Mouse (Mus musculus) hindbrain, embryonic 11.5 days (tissue): ENCODE results near the gene Vmo1. TPM values are rescaled to one million over a fixed set of nuclear protein-coding genes. Genes with fewer than 3 reads are reported as not detected.
"Not testable (repeated sequence)": the region's sequence is repeated elsewhere in the genome, so short reads cannot be mapped to it uniquely, and the experiment has no call there.

Source experiments
- ATAC-seq: fragments of 200-750 bp; cut with Nextera tagmentation; 2 replicates; pipeline ENCODE4 v1.8.0; 2017; ENCODE audit warnings: mild to moderate bottlenecking, moderate TSS enrichment, moderate library complexity; ENCODE audit not compliant: low FRiP score
- DNase-seq: peaks from one replicate; pipeline ENCODE4 v3.0.0-alpha.2; 2015; ENCODE audit warnings: low spot score
- H3K27ac ChIP-seq: fragments of 300-500 bp; sonication (generic); 2 replicates; pipeline ENCODE4 v1.5.1; 2014; ENCODE audit warnings: mild to moderate bottlenecking, low read depth, low read length
- H3K27me3 ChIP-seq: fragments of 300-500 bp; sonication (generic); 2 replicates; pipeline ENCODE4 v1.6.1; 2014; ENCODE audit warnings: mild to moderate bottlenecking, low read length, moderate library complexity, mixed read lengths; ENCODE audit not compliant: control insufficient read depth, insufficient read depth
- H3K36me3 ChIP-seq: fragments of 300-500 bp; sonication (generic); 2 replicates; pipeline ENCODE4 v1.6.1; 2014; ENCODE audit warnings: mild to moderate bottlenecking, low read length, moderate library complexity, mixed read lengths; ENCODE audit not compliant: control insufficient read depth, insufficient read depth
- H3K4me1 ChIP-seq: fragments of 300-500 bp; sonication (generic); replicated peaks from 2 replicates; pipeline ENCODE4 v1.6.1; 2014; ENCODE audit warnings: low read length, mixed read lengths; ENCODE audit not compliant: control insufficient read depth, insufficient read depth
- H3K4me2 ChIP-seq: fragments of 300-500 bp; sonication (generic); replicated peaks from 2 replicates; pipeline ENCODE4 v1.6.1; 2014; ENCODE audit warnings: mild to moderate bottlenecking, low read depth, low read length
- H3K4me3 ChIP-seq: fragments of 300-500 bp; sonication (generic); 2 replicates; pipeline ENCODE4 v1.5.1; 2014; ENCODE audit warnings: low read depth, low read length
- H3K9ac ChIP-seq: fragments of 300-500 bp; sonication (generic); 2 replicates; pipeline ENCODE4 v1.6.1; 2014; ENCODE audit warnings: low read depth, low read length
- H3K9me3 ChIP-seq: fragments of 300-500 bp; sonication (generic); 2 replicates; pipeline ENCODE4 v1.6.1; 2016; ENCODE audit warnings: low read length; ENCODE audit not compliant: control insufficient read depth
- WGBS: fragments of 180-500 bp; shearing (Covaris S2); extraction: QIAGEN DNeasy Blood & Tissue Kit; methylation state at CpG from one replicate; pipeline ENCODE4 v1.1.7; 2014; 5-methylcytosine and 5-hydroxymethylcytosine counted together
- polyA plus RNA-seq: library from polyadenylated mRNA; unstranded; fragments of >200 nt; fragmentation: Nextera tagmentation; extraction: Ambion mirVana; gene quantifications from 2 replicates; pipeline ENCODE4 v1.2.1, GENCODE M21; 2014

The Vmo1 gene
- polyA plus RNA-seq, 1 experiment from 2014 or later: 0.36 TPM

DNA sequence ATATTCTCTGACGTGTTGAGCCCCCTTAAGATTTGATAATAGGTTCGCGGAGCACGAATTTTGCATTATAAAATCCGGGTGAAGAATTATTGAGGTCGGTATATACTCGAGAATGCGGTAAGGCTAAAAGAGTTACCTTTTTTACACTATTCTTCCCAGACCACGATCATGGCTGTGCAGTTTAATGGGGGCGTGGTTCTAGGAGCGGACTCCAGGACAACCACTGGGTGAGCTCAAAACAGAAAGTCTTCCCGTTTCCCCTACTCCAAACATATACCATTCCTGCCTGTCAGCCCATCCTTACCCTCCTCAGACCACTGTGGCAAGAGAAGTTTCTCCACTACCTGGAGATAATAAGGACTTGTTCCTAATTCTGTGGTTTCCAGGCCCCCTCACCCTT lies 11.3 kb upstream of the Vmo1 start:
- Histone ChIP-seq H3K27me3 (no peaks in the 10 kb centered on the region), H3K36me3 (peaks cover 9% of the 10 kb centered on the region; the same call in 1 of the 2 replicates), H3K27ac (no peak overlapping the region), H3K9ac (peak overlapping the region; percentile 75), H3K4me2 (peak overlapping the region; percentile 47), H3K9me3 (no peaks in the 10 kb centered on the region), H3K4me3 (peak overlapping the region; percentile 81), H3K4me1 (peaks cover 4% of the 10 kb centered on the region; the same call in 1 of the 2 replicates)
- DNase-seq (no peak), ATAC-seq (peak; percentile 56)
- WGBS: 3% methylated on average over 12 of the region's 12 CpGs

DNA sequence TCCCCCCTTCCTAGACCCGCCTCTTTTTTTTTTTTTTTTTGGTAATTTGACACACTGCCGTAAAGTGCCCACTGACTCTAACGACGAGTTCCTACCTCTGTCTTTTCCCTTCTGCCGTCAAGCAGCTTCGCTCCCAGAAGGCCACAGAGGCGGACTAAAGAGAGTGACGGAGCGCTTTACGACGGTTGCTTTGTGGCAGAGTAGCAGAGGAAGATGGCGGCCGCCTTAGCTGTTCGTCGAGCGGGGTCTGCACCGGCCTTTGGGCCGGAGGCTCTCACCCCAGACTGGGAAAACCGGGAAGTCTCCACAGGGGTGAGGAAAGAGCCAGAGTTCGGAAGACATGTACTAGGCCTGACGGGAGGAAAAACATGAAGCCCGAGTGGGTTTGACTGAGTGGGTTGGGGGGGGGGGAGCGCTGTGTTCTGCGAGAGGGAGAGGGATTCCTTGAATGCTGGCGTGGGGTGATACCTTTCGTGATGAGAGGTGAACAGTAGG lies 10.8 kb upstream of the Vmo1 start, which contains the start of gene Psmb6:
Psmb6 (plus strand) TSS at position 184 of the 495 bp plus-strand sequence.
- Histone ChIP-seq H3K4me2 (peak within 1 kb of the TSS; percentile 47), H3K4me3 (peak within 1 kb of the TSS; percentile 81), H3K4me1 (peaks cover 4% of the 10 kb centered on the region), H3K9ac (peak within 1 kb of the TSS; percentile 75), H3K27ac (no peak within 1 kb of the TSS), H3K36me3 (peaks cover 9% of the 10 kb centered on the region; the same call in 1 of the 2 replicates), H3K9me3 (no peaks in the 10 kb centered on the region), H3K27me3 (no peaks in the 10 kb centered on the region)
- ATAC-seq (peak; percentile 92), DNase-seq (peak; percentile 92)
- 0% methylated on average over 25 of the region's 26 CpGs for WGBS

- no peak overlapping the region for H3K9ac ChIP-seq
- H3K4me3 ChIP-seq: peak overlapping the region; percentile 81
- ATAC-seq: peak; percentile 22; the same call in 1 of the 2 replicates
- no peaks in the 10 kb centered on the region for H3K9me3 ChIP-seq
- peaks cover 4% of the 10 kb centered on the region for H3K4me1 ChIP-seq
- DNase-seq: no peak
- no peaks in the 10 kb centered on the region for H3K27me3 ChIP-seq
- H3K27ac ChIP-seq: no peak overlapping the region
- H3K36me3 ChIP-seq: peaks cover 9% of the 10 kb centered on the region; the same call in 1 of the 2 replicates
- WGBS: 6% methylated on average over 8 of the region's 8 CpGs
- H3K4me2 ChIP-seq: peak overlapping the region; percentile 32
These were observed 10.4 kb upstream of the Vmo1 start for GRCm38 (mm10) chr11:70524782-70525181.

- not testable (repeated sequence) for H3K4me1 ChIP-seq, H3K4me3 ChIP-seq, DNase-seq, H3K27me3 ChIP-seq, H3K9ac ChIP-seq, ATAC-seq, H3K4me2 ChIP-seq, H3K27ac ChIP-seq, H3K9me3 ChIP-seq, H3K36me3 ChIP-seq
- WGBS: 90% methylated on average over 8 of the region's 8 CpGs
These were observed 9.0 kb upstream of the Vmo1 start for GRCm38 (mm10) chr11:70523306-70523989.

DNA sequence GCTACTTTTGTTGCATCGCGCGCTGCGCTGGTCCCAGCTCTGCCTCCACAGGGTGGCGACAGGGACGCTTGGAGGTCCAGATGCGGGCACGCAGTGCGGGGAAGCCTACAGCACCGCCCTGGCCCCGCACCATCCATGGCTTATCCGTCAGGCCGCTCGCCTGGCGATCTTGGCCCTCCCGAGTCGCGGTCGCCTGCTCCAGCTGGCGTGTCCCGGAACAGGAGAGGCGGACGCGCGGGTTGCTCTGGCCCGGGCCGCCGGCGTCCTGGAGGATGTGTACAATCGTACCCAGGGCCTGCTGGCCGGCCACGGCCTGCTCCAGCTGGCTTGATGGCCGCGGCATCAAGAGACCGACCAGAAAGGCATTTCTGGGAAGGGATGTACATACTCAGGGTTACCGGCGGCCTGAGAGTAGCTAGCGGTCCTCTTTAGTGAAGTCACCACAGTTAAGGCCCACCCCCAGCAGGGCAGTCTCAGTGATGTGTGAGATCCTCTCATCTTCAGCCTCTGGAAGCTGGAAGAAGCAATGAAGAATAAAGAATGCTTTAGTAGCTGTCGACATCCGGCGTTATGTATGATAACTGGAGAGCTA lies 5.9 kb upstream of the Vmo1 start:
- H3K4me2 ChIP-seq: peak overlapping the region; percentile 38
- no peaks in the 10 kb centered on the region; the same call in 1 of the 2 replicates for H3K4me1 ChIP-seq
- H3K27ac ChIP-seq: 0 out of 2 replicates have a peak overlapping the region, but pooled peaks have one; percentile 17
- ATAC-seq: peak; percentile 49
- no peaks in the 10 kb centered on the region for H3K9me3 ChIP-seq
- H3K27me3 ChIP-seq: no peaks in the 10 kb centered on the region
- H3K9ac ChIP-seq: peak overlapping the region; percentile 70
- DNase-seq: peak; percentile 63
- 9% methylated on average over 41 of the region's 41 CpGs for WGBS
- no peaks in the 10 kb centered on the region for H3K36me3 ChIP-seq
- peak overlapping the region; percentile 18; the same call in 1 of the 2 replicates for H3K4me3 ChIP-seq

DNA sequence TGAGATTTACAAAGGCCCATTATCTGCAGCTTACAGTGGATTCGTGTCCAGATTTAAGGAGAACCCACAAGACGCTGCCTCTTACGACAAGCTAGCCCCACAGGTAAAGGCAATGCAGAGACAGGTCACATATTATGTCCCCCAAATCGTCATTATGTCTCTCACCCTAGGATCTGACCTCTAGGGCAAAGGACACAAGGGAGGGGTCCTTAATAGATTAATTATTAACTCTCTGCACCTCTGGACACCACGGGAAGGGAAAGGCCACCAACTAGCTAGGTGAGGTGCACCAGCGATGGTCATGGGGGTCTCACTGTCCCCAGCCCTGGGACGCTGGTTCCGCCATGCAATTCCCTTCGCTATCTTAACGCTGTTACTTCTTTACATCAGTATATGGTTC lies 4.5 kb upstream of the Vmo1 start, which contains the start of gene Gltpd2:
Gltpd2 (plus strand) TSS at position 274 of the 400 bp plus-strand sequence.
- DNase-seq: no peak
- Histone ChIP-seq H3K4me1 (no peaks in the 10 kb centered on the region; the same call in 1 of the 2 replicates), H3K4me3 (peak within 1 kb of the TSS; percentile 18; the same call in 1 of the 2 replicates), H3K27ac (no peak within 1 kb of the TSS), H3K9me3 (no peaks in the 10 kb centered on the region), H3K4me2 (peak within 1 kb of the TSS; percentile 38), H3K36me3 (no peaks in the 10 kb centered on the region), H3K9ac (peak within 1 kb of the TSS; percentile 70), H3K27me3 (no peaks in the 10 kb centered on the region)
- 74% methylated on average over 10 of the region's 10 CpGs for WGBS
- no peak for ATAC-seq

- Histone ChIP-seq H3K27me3 (no peaks in the 10 kb centered on the region), H3K9me3 (no peaks in the 10 kb centered on the region), H3K4me2 (no peak overlapping the region), H3K4me1 (peaks cover 2% of the 10 kb centered on the region; the same call in 1 of the 2 replicates), H3K4me3 (no peak overlapping the region), H3K27ac (no peak overlapping the region), H3K36me3 (no peaks in the 10 kb centered on the region), H3K9ac (no peak overlapping the region)
- no peak for DNase-seq
- no peak for ATAC-seq
- 50% methylated on average over 1 of the region's 1 CpGs for WGBS
These were observed 4.0 kb upstream of the Vmo1 start for GRCm38 (mm10) chr11:70518436-70518835.

DNA sequence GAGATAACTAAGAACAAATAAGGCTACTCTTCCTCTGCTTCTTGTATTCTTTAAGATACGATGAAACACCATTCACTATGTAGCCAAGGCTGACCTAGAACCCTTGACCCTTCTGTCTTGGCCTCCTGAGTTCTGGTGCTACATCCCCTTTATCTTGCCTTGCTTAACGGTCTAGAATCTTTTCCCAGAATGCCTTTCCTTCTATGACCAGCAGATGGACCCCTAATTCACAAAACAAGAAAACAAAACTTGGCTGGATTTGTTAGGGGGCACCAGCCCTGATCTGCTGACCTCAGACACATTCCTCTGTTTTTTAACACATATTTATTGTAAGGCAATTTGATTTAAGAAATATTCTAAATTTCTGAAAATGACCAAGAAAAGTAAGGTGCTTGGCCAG lies 1.9 kb upstream of the Vmo1 start:
- 29% methylated on average over 2 of the region's 2 CpGs for WGBS
- DNase-seq (peak; percentile 70), ATAC-seq (no peak)
- no peaks in the 10 kb centered on the region for H3K27me3 ChIP-seq
- H3K27ac ChIP-seq: no peak overlapping the region
- H3K9me3 ChIP-seq: no peaks in the 10 kb centered on the region
- H3K4me2 ChIP-seq: no peak overlapping the region
- H3K36me3 ChIP-seq: no peaks in the 10 kb centered on the region
- H3K9ac ChIP-seq: no peak overlapping the region
- H3K4me1 ChIP-seq: peaks cover 2% of the 10 kb centered on the region; the same call in 1 of the 2 replicates
- no peak overlapping the region for H3K4me3 ChIP-seq
